Mouse (Mus musculus): Measurements from ENCODE around the gene Gm12117. TPM values are rescaled to one million over a fixed set of nuclear protein-coding genes. Genes with fewer than 3 reads are reported as not detected.

The Gm12117 gene
- polyA plus RNA-seq, 1 experiment from 2014 or later = not detected

DNA sequence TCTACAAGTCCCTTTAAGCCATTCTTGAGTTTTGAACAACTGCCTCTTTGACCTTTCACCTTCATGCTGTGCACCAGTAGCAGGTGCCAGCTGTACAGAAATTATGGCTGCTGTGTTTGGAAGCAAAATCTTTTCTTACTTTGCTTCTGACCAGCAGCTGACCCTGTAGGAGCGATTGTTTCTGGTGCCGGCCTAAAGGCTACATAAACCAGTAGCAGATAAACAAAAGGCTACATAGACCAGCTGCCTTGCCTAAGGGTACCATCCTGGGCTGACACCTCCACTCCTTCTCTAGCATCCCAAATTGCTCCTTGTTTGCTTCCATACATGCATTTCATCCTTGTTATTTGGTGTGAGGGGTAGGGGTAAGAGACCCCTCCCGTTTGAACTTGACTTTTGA lies 42.4 kb downstream of the Gm12117 start:
- H3K9ac ChIP-seq = no peak overlapping the region
- no peaks in the 10 kb centered on the region for H3K4me1 ChIP-seq
- H3K4me3 ChIP-seq = no peak overlapping the region
- no peak for ATAC-seq (ENCODE audit: insufficient number of reproducible peaks, insufficient read depth, low FRiP score, low TSS enrichment)
- no peaks in the 10 kb centered on the region for H3K9me3 ChIP-seq
- no peak overlapping the region for H3K27ac ChIP-seq
- 60% methylated on average over 3 of the region's 3 CpGs for WGBS
- no peaks in the 10 kb centered on the region for H3K27me3 ChIP-seq
- no peaks in the 10 kb centered on the region for H3K36me3 ChIP-seq
- H3K4me2 ChIP-seq (replicated peaks) = no peak overlapping the region

DNA sequence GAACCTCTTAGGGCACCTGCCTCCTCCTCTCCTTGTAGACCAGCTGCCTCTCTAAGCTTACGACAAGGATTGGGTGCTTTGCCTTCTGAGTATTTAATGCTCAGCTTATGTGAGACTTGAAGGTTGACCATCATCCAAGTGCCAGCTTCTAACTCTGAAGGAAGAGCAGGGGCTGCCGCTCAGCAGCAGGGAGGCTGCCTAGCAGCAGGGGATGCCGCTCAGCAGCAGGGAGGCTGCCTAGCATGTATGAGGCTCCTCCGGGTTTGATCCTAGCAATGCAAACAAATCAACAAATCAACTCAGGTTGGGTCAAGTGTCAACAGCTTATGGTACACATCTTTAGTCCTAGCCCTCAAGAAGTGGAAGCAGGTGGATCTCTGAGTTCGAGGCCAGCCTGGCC lies 44.5 kb downstream of the Gm12117 start:
- no peak overlapping the region for H3K9ac ChIP-seq
- no peak overlapping the region for H3K27ac ChIP-seq

DNA sequence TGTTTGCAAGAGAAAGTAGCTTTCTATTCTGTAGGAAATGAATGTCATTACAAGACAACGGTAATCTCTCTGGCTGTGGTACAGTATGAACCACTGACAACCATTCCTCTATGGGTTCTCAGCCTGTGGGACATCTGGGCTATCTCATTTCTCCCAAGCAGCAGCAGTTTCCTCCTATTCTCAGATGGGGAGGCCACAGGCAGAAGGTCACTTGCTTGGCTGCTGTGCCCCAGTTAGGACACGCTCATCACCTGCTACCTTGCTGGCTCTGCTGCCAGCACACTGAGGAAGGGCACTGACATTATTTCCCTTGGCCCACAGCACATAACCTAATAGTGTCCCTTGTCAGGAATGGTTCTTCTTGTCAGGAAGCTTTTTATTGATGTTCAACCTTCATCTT lies 48.4 kb downstream of the Gm12117 start:
- ATAC-seq (ENCODE audit: insufficient number of reproducible peaks, insufficient read depth, low FRiP score, low TSS enrichment) = no peak
- 84% methylated on average over 2 of the region's 2 CpGs for WGBS

More for the DNA sequence above, 44.5 kb downstream of the Gm12117 start:
- ATAC-seq (ENCODE audit: insufficient number of reproducible peaks, insufficient read depth, low FRiP score, low TSS enrichment) = no peak
- H3K4me2 ChIP-seq (replicated peaks) = no peak overlapping the region
- no peak overlapping the region for H3K4me3 ChIP-seq
- H3K9me3 ChIP-seq = no peaks in the 10 kb centered on the region
- H3K4me1 ChIP-seq = no peaks in the 10 kb centered on the region
- WGBS = 70% methylated on average over 5 of the region's 5 CpGs
- no peaks in the 10 kb centered on the region for H3K27me3 ChIP-seq
- H3K36me3 ChIP-seq = no peaks in the 10 kb centered on the region

DNA sequence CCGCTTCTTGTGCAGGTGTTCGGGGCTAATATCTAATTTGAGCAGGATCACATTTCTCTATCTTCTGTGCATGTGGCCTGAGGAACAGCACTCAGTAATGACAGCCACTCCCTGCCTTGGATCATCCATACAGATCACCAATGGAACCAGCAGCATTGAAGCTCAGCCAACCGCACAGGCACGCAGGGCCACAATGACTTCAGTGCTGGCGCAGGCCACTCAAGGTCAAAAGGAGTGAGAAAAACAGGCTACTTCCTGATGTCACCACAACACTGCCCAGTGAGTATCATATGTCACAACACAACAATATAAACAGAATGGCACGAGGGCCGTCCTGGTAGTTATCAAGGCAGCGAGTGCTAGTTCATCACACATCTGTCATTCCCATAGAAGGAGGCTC lies 50.0 kb downstream of the Gm12117 start:
- Histone ChIP-seq H3K27ac (no peak overlapping the region), H3K27me3 (no peaks in the 10 kb centered on the region), H3K9me3 (no peaks in the 10 kb centered on the region), H3K9ac (no peak overlapping the region), H3K4me2 (replicated peaks) (no peak overlapping the region), H3K36me3 (no peaks in the 10 kb centered on the region), H3K4me1 (peaks cover 9% of the 10 kb centered on the region), H3K4me3 (no peak overlapping the region)
- WGBS = 62% methylated on average over 8 of the region's 8 CpGs
- ATAC-seq (ENCODE audit: insufficient number of reproducible peaks, insufficient read depth, low FRiP score, low TSS enrichment) = no peak

More for the DNA sequence above, 48.4 kb downstream of the Gm12117 start:
- Histone ChIP-seq H3K36me3 (no peaks in the 10 kb centered on the region), H3K4me2 (replicated peaks) (no peak overlapping the region), H3K4me3 (no peak overlapping the region), H3K9ac (no peak overlapping the region), H3K4me1 (no peaks in the 10 kb centered on the region), H3K9me3 (no peaks in the 10 kb centered on the region), H3K27me3 (no peaks in the 10 kb centered on the region), H3K27ac (no peak overlapping the region)

Other genes starting within 250 kb of the Gm12117 start
- gene Fgf18, start 129.3 kb downstream of the Gm12117 start, polyA plus RNA-seq (2016; fragmentation: Nextera tagmentation; extraction: Ambion mirVana) = 11.5 and 17.2 TPM in 2 replicates
- gene Npm1, start 113.5 kb downstream of the Gm12117 start, polyA plus RNA-seq (2016; fragmentation: Nextera tagmentation; extraction: Ambion mirVana) = 922 and 970 TPM in 2 replicates
- gene Tlx3, start 73.1 kb downstream of the Gm12117 start, polyA plus RNA-seq (2016; fragmentation: Nextera tagmentation; extraction: Ambion mirVana) = 6.6 and 9.1 TPM in 2 replicates
- 8.6 and 9.3 TPM in 2 replicates for gene Ranbp17, start 237.0 kb upstream of the Gm12117 start, polyA plus RNA-seq (2016; fragmentation: Nextera tagmentation; extraction: Ambion mirVana)

Measured in embryonic facial prominence, embryonic 12.5 days (tissue).